Mouse (Mus musculus): ENCODE results near the gene Ciao2a.

DNA sequence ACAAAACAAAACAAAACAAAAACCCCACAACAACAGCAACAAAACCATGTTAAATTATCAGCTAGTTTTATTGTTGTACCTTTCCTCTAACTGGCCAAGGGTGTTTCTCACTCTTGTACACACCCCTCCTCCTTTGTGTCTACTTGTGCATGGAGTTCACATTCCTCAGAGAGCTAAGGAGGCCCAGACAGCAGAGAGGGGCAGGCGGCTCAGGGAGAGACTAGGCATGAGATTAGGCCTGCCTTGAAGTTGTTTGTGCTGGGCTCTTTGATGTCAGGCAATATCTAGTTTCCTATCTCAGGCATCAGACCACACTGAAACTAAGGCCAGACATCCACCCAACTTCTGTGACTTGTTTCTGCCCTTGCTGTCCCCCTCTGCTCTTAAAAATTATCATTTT, 41.8 kb downstream of the Ciao2a start:
- TF ChIP-seq CTCF (IDR thresholded peaks at IDR 0.05; ENCODE audit: low read depth, low read length) (no peak), GATA1 (IDR thresholded peaks at IDR 0.05; ENCODE audit: borderline replicate concordance, low read length) (no peak), GATA2 (IDR thresholded peaks at IDR 0.05; ENCODE audit: borderline replicate concordance, low read depth, low read length) (no peak), TAL1 (conservative IDR thresholded peaks at IDR 0.05; ENCODE audit: low read depth, low read length) (no peak)

All from G1E (cell line).